Mouse (Mus musculus): ENCODE measurements at regions not wholly inside any gene's neighbourhood (a gene's known extent, or its start where the extent isn't known, plus 50 kb on each side); places are given as distances from the start of the nearest gene placed in this dataset.

DNA sequence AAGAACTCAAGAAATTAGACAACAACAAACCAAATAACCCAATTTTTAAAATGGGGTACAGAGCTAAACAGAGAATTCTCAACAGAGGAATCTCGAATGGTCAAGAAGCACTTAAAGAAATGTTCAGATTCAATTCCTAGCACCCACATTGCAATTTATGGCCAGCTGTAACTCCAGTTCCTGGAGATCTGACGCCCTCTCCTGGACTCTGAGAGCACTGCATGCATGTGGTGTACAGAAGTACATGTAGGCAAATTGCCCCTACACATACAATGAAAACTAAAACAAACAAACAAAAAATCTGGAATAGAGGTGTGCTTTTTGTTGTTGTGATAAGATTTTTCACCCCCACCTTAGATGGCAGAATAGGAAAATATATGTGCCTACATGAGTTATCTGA is 222.7 kb downstream of the Bcl2l11 start:
- TF ChIP-seq EP300 (IDR thresholded peaks at IDR 0.05; ENCODE audit: low read depth) (no peak), CTCF (IDR thresholded peaks at IDR 0.05; ENCODE audit: low read depth) (peak; percentile 36)
- no peak for DNase-seq
- 64% methylated on average over 2 of the region's 2 CpGs for WGBS (ENCODE audit: insufficient replicate concordance)
- no peak for ATAC-seq
- H3K4me3 ChIP-seq (ENCODE audit: low read depth, low read length), result no peak overlapping the region
- H3K36me3 ChIP-seq (replicated peaks; ENCODE audit: insufficient read depth, low read length), result no peaks in the 10 kb centered on the region
- H3K27ac ChIP-seq (ENCODE audit: low read depth), result no peak overlapping the region
- H3K4me1 ChIP-seq (ENCODE audit: insufficient read depth), result no peaks in the 10 kb centered on the region
- H3K27me3 ChIP-seq (ENCODE audit: insufficient read depth, low read length), result no peaks in the 10 kb centered on the region
- H3K9ac ChIP-seq (replicated peaks), result no peak overlapping the region
- no peak overlapping the region for H3K4me2 ChIP-seq (ENCODE audit: low read depth, low read length)
- H3K9me3 ChIP-seq (ENCODE audit: low read length), result no peaks in the 10 kb centered on the region

DNA sequence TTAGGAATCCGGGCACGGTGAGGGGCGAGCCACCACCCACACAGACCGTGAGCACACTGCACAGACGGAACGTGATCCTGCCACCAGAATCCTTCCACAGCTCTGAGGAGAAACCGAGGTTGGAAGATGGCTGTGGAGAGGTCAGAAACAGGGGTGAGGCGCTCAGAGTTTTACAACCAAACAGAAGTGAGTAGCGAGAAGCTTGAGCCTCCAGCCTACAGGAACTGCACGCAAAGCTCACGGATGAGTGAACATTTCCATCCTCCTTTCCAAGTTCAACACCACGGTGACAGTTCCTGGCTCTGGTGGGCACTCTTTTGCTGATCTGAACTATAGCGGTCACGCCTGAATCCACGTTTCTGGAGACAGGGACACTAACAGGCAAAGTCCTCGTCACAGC is 225.6 kb downstream of the Bcl2l11 start:
- no peaks in the 10 kb centered on the region for H3K36me3 ChIP-seq (replicated peaks; ENCODE audit: insufficient read depth, low read length)
- H3K27ac ChIP-seq (ENCODE audit: low read depth), result no peak overlapping the region
- ATAC-seq, result no peak
- no peaks in the 10 kb centered on the region for H3K27me3 ChIP-seq (ENCODE audit: insufficient read depth, low read length)
- no peaks in the 10 kb centered on the region for H3K9me3 ChIP-seq (ENCODE audit: low read length)
- no peak overlapping the region for H3K9ac ChIP-seq (replicated peaks)
- TF ChIP-seq EP300 (IDR thresholded peaks at IDR 0.05; ENCODE audit: low read depth) (no peak), CTCF (IDR thresholded peaks at IDR 0.05; ENCODE audit: low read depth) (no peak)
- H3K4me2 ChIP-seq (ENCODE audit: low read depth, low read length), result no peak overlapping the region
- DNase-seq, result no peak
- no peak overlapping the region for H3K4me3 ChIP-seq (ENCODE audit: low read depth, low read length)
- WGBS (ENCODE audit: insufficient replicate concordance), result 86% methylated on average over 16 of the region's 16 CpGs
- no peaks in the 10 kb centered on the region for H3K4me1 ChIP-seq (ENCODE audit: insufficient read depth)

DNA sequence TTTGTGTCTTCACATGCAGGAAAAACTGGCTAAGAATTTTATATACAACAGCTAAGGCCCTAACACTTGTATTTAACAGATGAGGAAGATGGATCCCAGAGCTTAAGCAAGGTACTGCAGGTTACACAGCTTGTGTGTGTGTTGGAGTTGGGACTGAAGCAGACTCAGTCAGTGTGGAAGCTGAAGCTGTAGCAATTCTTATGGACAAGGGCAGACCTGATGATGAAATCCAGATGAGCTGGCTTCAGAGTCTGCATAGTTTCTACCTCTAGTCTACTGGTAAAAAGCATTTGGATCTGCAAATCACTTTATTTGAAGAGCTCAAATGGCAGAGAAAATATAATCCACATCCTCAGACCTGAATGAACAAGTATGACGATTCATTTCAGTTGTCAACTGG is 226.7 kb downstream of the Bcl2l11 start:
- DNase-seq, result no peak
- H3K4me3 ChIP-seq (ENCODE audit: low read depth, low read length), result no peak overlapping the region
- no peak for ATAC-seq
- no peaks in the 10 kb centered on the region for H3K27me3 ChIP-seq (ENCODE audit: insufficient read depth, low read length)
- no peaks in the 10 kb centered on the region for H3K36me3 ChIP-seq (replicated peaks; ENCODE audit: insufficient read depth, low read length)
- no peak overlapping the region for H3K27ac ChIP-seq (ENCODE audit: low read depth)
- H3K9me3 ChIP-seq (ENCODE audit: low read length), result no peaks in the 10 kb centered on the region
- no peaks in the 10 kb centered on the region for H3K4me1 ChIP-seq (ENCODE audit: insufficient read depth)
- 75% methylated on average over 1 of the region's 1 CpGs for WGBS (ENCODE audit: insufficient replicate concordance)
- H3K4me2 ChIP-seq (ENCODE audit: low read depth, low read length), result no peak overlapping the region
- no peak overlapping the region for H3K9ac ChIP-seq (replicated peaks)
- TF ChIP-seq CTCF (IDR thresholded peaks at IDR 0.05; ENCODE audit: low read depth) (no peak), EP300 (IDR thresholded peaks at IDR 0.05; ENCODE audit: low read depth) (no peak)

DNA sequence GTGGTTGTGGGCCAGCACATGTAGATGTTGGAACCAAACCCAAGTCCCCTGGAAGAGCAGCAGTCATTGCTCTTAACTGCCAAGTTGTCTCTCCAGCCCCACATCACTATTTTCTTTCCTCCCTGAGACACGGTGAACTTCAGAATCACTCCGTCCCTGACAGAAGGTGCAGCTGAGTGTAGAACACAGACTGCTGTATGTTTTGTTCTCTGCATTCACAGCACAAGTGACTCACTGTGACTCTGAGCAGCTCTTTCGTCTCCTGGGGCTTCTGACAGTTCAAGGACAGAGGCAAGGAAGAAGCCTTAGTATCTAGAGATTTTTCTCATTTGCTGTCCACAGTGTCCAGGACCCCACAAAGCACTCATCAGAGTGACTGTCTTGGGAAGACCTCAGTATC is 227.6 kb downstream of the Bcl2l11 start:
- Histone ChIP-seq H3K27me3 (ENCODE audit: insufficient read depth, low read length) (no peaks in the 10 kb centered on the region), H3K36me3 (replicated peaks; ENCODE audit: insufficient read depth, low read length) (no peaks in the 10 kb centered on the region), H3K4me2 (ENCODE audit: low read depth, low read length) (no peak overlapping the region), H3K4me3 (ENCODE audit: low read depth, low read length) (no peak overlapping the region), H3K9me3 (ENCODE audit: low read length) (no peaks in the 10 kb centered on the region), H3K9ac (replicated peaks) (no peak overlapping the region), H3K27ac (ENCODE audit: low read depth) (no peak overlapping the region), H3K4me1 (ENCODE audit: insufficient read depth) (no peaks in the 10 kb centered on the region)
- DNase-seq (no peak), ATAC-seq (no peak)
- TF ChIP-seq CTCF (IDR thresholded peaks at IDR 0.05; ENCODE audit: low read depth) (no peak), EP300 (IDR thresholded peaks at IDR 0.05; ENCODE audit: low read depth) (no peak)
- WGBS (ENCODE audit: insufficient replicate concordance), result 78% methylated on average over 3 of the region's 3 CpGs

GRCm38 (mm10) chr2:128356326-128356725 is 230.5 kb downstream of the Bcl2l11 start:
- no peaks in the 10 kb centered on the region for H3K36me3 ChIP-seq (replicated peaks; ENCODE audit: insufficient read depth, low read length)
- H3K9ac ChIP-seq (replicated peaks), result no peak overlapping the region
- ATAC-seq (no peak), DNase-seq (no peak)
- H3K4me1 ChIP-seq (ENCODE audit: insufficient read depth), result no peaks in the 10 kb centered on the region
- no peaks in the 10 kb centered on the region for H3K9me3 ChIP-seq (ENCODE audit: low read length)
- H3K27ac ChIP-seq (ENCODE audit: low read depth), result no peak overlapping the region
- WGBS (ENCODE audit: insufficient replicate concordance), result 75% methylated on average over 4 of the region's 4 CpGs
- TF ChIP-seq CTCF (IDR thresholded peaks at IDR 0.05; ENCODE audit: low read depth) (no peak), EP300 (IDR thresholded peaks at IDR 0.05; ENCODE audit: low read depth) (no peak)
- no peak overlapping the region for H3K4me3 ChIP-seq (ENCODE audit: low read depth, low read length)
- H3K4me2 ChIP-seq (ENCODE audit: low read depth, low read length), result no peak overlapping the region
- no peaks in the 10 kb centered on the region for H3K27me3 ChIP-seq (ENCODE audit: insufficient read depth, low read length)

- Histone ChIP-seq H3K4me3 (ENCODE audit: low read depth, low read length) (no peak overlapping the region), H3K27ac (ENCODE audit: low read depth) (no peak overlapping the region), H3K27me3 (ENCODE audit: insufficient read depth, low read length) (no peaks in the 10 kb centered on the region), H3K9ac (replicated peaks) (no peak overlapping the region), H3K9me3 (ENCODE audit: low read length) (no peaks in the 10 kb centered on the region), H3K4me1 (ENCODE audit: insufficient read depth) (peaks cover 4% of the 10 kb centered on the region; the same call in 1 of the 2 replicates), H3K4me2 (ENCODE audit: low read depth, low read length) (no peak overlapping the region), H3K36me3 (replicated peaks; ENCODE audit: insufficient read depth, low read length) (no peaks in the 10 kb centered on the region)
- ATAC-seq (no peak), DNase-seq (no peak)
- TF ChIP-seq EP300 (IDR thresholded peaks at IDR 0.05; ENCODE audit: low read depth) (no peak), CTCF (IDR thresholded peaks at IDR 0.05; ENCODE audit: low read depth) (no peak)
- 77% methylated on average over 4 of the region's 4 CpGs for WGBS (ENCODE audit: insufficient replicate concordance)
These were observed 231.9 kb upstream of the Spdye4c start for GRCm38 (mm10) chr2:128359106-128359505.

DNA sequence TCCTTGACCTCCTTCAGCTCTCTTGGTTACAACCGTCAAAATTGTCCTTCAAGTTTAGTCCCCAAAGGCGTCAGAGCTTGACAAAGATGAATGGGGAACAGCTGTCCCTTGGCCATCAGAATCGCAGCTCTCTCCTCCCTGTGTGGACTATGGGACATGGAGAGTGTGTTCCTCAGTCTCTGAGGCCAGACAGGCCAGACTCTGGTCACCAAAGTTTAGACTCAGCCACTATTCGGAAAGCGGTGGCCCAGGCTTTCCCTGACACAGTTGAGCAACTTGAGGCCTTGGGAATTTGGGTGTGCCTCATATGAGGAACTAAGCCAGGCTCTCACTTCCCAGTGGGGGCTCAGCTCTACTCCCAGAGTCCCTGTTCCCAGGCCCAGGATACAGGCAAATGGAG is 230.5 kb upstream of the Spdye4c start:
- no peak overlapping the region for H3K9ac ChIP-seq (replicated peaks)
- no peak overlapping the region for H3K4me3 ChIP-seq (ENCODE audit: low read depth, low read length)
- 57% methylated on average over 5 of the region's 5 CpGs for WGBS (ENCODE audit: insufficient replicate concordance)
- H3K4me2 ChIP-seq (ENCODE audit: low read depth, low read length), result no peak overlapping the region
- DNase-seq (no peak), ATAC-seq (no peak)
- H3K27me3 ChIP-seq (ENCODE audit: insufficient read depth, low read length), result no peaks in the 10 kb centered on the region
- no peak for TF ChIP-seq EP300 (IDR thresholded peaks at IDR 0.05; ENCODE audit: low read depth)
- TF ChIP-seq CTCF (IDR thresholded peaks at IDR 0.05; ENCODE audit: low read depth), result no peak
- H3K4me1 ChIP-seq (ENCODE audit: insufficient read depth), result peaks cover 9% of the 10 kb centered on the region
- H3K27ac ChIP-seq (ENCODE audit: low read depth), result no peak overlapping the region
- H3K9me3 ChIP-seq (ENCODE audit: low read length), result no peaks in the 10 kb centered on the region
- no peaks in the 10 kb centered on the region for H3K36me3 ChIP-seq (replicated peaks; ENCODE audit: insufficient read depth, low read length)
